Mouse (Mus musculus): ENCODE data around the gene H2afx. TPM values are rescaled to one million over a fixed set of nuclear protein-coding genes. Genes with fewer than 3 reads are reported as not detected.
"Not testable (repeated sequence)": the region's sequence is repeated elsewhere in the genome, so short reads cannot be mapped to it uniquely, and the experiment has no call there.

H2afx gene
- total and polyA plus RNA-seq, 2 experiments: 5.6 to 23.6 TPM

DNA sequence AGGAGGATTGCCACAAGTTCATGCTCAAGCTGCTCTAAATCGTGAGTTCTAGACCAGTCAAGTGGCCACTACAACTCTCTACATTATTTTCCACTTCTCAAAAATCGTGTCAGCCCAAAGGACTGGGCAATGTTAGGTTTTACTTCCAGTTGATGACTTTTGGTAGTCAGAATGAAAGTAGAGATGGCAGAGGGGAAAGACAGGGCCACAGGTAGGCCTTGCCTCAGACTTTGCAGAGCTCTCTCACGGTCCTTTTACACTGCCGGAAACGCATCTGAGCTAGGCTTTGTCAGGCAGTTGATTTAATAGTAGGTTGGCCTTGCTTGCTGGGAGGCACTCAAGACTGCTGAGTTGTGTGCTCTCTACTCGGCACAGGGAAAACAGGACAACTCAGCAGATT, 10.3 kb upstream of the H2afx start:
- Histone ChIP-seq H3K27ac (replicated peaks; ENCODE audit: insufficient read depth, low read depth, low read length) (no peak overlapping the region), H3K79me2 (ENCODE audit: control insufficient read depth, insufficient read depth, low read length) (peaks cover 16% of the 10 kb centered on the region), H3K4me3 (ENCODE audit: insufficient read depth, low read depth, low read length) (no peak overlapping the region), H3K27me3 (ENCODE audit: control insufficient read depth, insufficient read depth, low read length) (no peaks in the 10 kb centered on the region), H3K9ac (ENCODE audit: low read depth, low read length) (no peak overlapping the region), H3K36me3 (ENCODE audit: control insufficient read depth, insufficient read depth, low read length) (peaks cover 5% of the 10 kb centered on the region; the same call in 1 of the 2 replicates), H3K4me1 (ENCODE audit: control insufficient read depth, insufficient read depth, low read length) (peaks cover 8% of the 10 kb centered on the region; the same call in 1 of the 2 replicates)
- TF ChIP-seq CTCF (IDR thresholded peaks at IDR 0.05; ENCODE audit: low read depth, low read length) (no peak), POLR2A (IDR thresholded peaks at IDR 0.05; ENCODE audit: extremely low read depth, insufficient read depth, low read length) (no peak)
- WGBS: 90% methylated on average over 6 of the region's 6 CpGs
- no peak for DNase-seq (ENCODE audit: extremely low read depth, low read depth, low spot score)

DNA sequence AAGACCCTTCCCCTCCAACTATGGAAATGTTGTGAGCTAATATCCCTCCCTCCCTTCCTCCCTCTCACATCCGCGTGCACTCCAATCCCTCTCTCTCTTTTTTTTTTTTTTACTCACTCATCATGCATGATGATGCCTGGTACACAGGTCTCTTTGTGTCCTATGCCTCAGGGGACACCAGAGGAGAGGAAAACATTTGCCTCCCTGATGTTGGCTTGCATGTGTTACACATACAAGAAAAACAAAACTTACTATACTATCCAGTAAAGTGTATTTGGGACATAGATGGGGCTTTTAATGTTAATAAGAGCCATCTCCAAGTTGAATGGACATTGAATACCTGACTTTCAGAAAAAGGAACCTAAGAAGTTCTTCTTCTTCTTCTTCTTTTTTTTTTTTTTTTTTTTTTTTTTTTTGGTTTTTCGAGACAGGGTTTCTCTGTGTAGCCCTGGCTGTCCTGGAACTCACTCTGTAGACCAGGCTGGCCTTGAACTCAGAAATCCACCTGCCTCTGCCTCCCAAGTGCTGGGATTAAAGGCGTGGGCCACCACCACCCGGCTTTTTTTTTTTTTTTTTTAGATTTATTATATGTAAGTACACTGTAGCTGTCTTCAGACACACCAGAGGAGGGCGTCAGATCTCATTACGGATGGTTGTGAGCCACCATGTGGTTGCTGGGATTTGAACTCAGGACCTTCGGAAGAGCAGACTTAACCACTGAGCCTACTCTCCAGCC, 9.3 kb upstream of the H2afx start:
- H3K4me3 ChIP-seq (ENCODE audit: insufficient read depth, low read depth, low read length); H3K27me3 ChIP-seq (ENCODE audit: control insufficient read depth, insufficient read depth, low read length); H3K36me3 ChIP-seq (ENCODE audit: control insufficient read depth, insufficient read depth, low read length); DNase-seq (ENCODE audit: extremely low read depth, low read depth, low spot score); H3K4me1 ChIP-seq (ENCODE audit: control insufficient read depth, insufficient read depth, low read length); H3K79me2 ChIP-seq (ENCODE audit: control insufficient read depth, insufficient read depth, low read length); H3K9ac ChIP-seq (ENCODE audit: low read depth, low read length): not testable (repeated sequence)
- H3K27ac ChIP-seq (replicated peaks; ENCODE audit: insufficient read depth, low read depth, low read length): peak overlapping the region; percentile 82; the same call in 1 of the 2 replicates
- 73% methylated on average over 7 of the region's 8 CpGs for WGBS

DNA sequence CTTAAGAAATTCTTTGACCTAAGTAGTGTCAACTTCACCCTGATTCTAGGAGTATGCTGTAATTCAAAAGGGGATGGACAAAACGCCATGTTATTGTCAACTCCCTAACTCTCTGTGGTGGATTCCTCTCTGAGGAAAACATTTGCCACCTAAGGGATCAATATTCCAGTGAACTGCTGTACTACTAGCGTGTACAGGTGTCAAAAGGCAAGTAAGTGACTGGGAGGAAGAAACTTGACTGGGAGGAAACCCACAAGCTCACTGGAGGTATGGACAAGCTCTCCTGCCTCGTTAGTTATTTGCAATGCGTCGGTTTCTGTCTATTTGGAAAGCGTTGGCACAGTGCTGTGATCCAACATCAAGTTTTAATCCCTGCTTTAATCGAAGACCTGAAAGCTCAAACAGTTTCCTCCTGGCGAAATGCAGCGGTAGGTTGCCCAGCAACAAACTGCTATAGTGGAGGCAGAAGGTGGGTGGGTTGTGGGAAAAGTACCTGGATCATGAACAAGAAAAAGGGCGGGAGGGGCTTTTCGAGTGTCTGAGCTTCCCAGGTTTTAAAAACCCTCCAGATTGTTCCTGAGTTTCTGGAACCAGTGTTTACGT, 8.6 kb upstream of the H2afx start, which contains the start of gene Dpagt1:
Gene Dpagt1, plus strand, starts transcription at position 252 of the 603 bp plus-strand sequence.
- DNase-seq (ENCODE audit: extremely low read depth, low read depth, low spot score): peak; percentile 66
- peaks cover 8% of the 10 kb centered on the region; the same call in 1 of the 2 replicates for H3K79me2 ChIP-seq (ENCODE audit: control insufficient read depth, insufficient read depth, low read length)
- TF ChIP-seq CTCF (IDR thresholded peaks at IDR 0.05; ENCODE audit: low read depth, low read length) (no peak), POLR2A (IDR thresholded peaks at IDR 0.05; ENCODE audit: extremely low read depth, insufficient read depth, low read length) (no peak)
- H3K4me3 ChIP-seq (ENCODE audit: insufficient read depth, low read depth, low read length): peak within 1 kb of the TSS; percentile 78
- peaks cover 4% of the 10 kb centered on the region; the same call in 1 of the 2 replicates for H3K4me1 ChIP-seq (ENCODE audit: control insufficient read depth, insufficient read depth, low read length)
- no peaks in the 10 kb centered on the region for H3K27me3 ChIP-seq (ENCODE audit: control insufficient read depth, insufficient read depth, low read length)
- H3K9ac ChIP-seq (ENCODE audit: low read depth, low read length): peak within 1 kb of the TSS; percentile 83
- WGBS: 1% methylated on average over 12 of the region's 12 CpGs
- peaks cover 7% of the 10 kb centered on the region; the same call in 1 of the 2 replicates for H3K36me3 ChIP-seq (ENCODE audit: control insufficient read depth, insufficient read depth, low read length)
- H3K27ac ChIP-seq (replicated peaks; ENCODE audit: insufficient read depth, low read depth, low read length): peak within 1 kb of the TSS; percentile 82

DNA sequence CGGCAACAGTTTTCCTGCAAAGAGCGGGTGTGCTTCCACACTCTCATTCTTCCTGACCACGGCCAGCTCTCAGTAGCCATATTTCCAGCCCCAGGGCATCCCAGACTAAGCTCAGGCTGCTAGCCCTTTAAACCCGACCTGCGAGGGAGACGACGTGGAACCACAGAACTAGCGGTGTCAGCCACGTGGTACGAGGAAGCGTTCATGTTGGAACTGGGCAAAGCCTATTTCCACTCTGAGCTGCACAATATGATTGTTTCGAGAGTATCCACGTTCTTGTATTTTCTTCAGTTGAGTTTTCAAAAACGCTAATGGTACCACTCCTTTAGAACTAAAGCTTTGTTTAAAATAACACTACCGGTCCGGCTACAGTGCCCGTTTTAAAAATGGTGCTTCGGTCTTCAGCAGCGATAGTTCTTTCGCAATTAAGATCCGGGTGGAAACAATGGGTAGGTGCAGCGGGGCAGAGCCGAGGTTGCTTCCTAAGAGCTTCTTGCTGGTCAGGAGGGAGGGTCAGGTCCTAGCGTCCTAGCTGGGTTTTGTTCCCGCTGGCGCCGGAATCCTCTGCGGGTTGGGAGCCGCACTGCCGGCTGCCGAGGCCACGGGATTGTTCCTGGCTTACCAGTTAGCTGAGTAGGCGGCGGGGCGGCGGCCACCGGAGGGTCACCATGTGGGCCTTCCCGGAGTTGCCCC, 8.0 kb upstream of the H2afx start:
- no peaks in the 10 kb centered on the region for H3K27me3 ChIP-seq (ENCODE audit: control insufficient read depth, insufficient read depth, low read length)
- peaks cover 8% of the 10 kb centered on the region; the same call in 1 of the 2 replicates for H3K79me2 ChIP-seq (ENCODE audit: control insufficient read depth, insufficient read depth, low read length)
- H3K4me1 ChIP-seq (ENCODE audit: control insufficient read depth, insufficient read depth, low read length): peaks cover 3% of the 10 kb centered on the region; the same call in 1 of the 2 replicates
- under 1% methylated on average over 38 of the region's 38 CpGs for WGBS
- TF ChIP-seq POLR2A (IDR thresholded peaks at IDR 0.05; ENCODE audit: extremely low read depth, insufficient read depth, low read length) (0 out of 2 replicates have a peak, but pooled peaks have one; percentile 50), CTCF (IDR thresholded peaks at IDR 0.05; ENCODE audit: low read depth, low read length) (no peak)
- peak; percentile 90 for DNase-seq (ENCODE audit: extremely low read depth, low read depth, low spot score)
- H3K9ac ChIP-seq (ENCODE audit: low read depth, low read length): peak overlapping the region; percentile 83
- H3K36me3 ChIP-seq (ENCODE audit: control insufficient read depth, insufficient read depth, low read length): peaks cover 10% of the 10 kb centered on the region; the same call in 1 of the 2 replicates
- peak overlapping the region; percentile 82 for H3K27ac ChIP-seq (replicated peaks; ENCODE audit: insufficient read depth, low read depth, low read length)
- H3K4me3 ChIP-seq (ENCODE audit: insufficient read depth, low read depth, low read length): peak overlapping the region; percentile 78

DNA sequence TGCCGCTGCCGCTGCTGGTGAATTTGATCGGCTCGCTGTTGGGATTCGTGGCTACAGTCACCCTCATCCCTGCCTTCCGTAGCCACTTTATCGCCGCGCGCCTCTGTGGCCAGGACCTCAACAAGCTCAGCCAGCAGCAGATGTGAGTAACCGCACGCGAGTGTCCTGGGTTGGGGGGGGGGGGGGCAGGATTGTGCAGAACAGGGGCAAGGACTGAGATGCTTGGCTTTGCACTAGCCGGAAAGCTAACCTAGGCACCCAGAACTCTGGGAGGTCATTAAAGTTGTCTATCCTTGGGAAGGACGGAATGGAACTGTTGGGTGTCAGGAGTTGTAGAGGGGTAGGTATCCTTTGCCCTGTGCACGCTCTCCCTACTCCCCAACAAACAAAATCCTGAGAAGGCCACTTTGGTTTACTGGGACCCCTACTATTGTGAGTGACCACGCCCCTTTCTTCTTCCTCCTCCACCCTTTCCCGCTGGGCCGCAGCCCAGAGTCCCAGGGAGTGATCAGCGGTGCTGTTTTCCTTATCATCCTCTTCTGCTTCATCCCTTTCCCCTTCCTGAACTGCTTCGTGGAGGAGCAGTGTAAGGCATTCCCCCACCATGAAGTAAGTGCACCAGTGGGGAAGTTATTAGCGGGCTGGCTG, 7.3 kb upstream of the H2afx start:
- peaks cover 8% of the 10 kb centered on the region; the same call in 1 of the 2 replicates for H3K79me2 ChIP-seq (ENCODE audit: control insufficient read depth, insufficient read depth, low read length)
- H3K36me3 ChIP-seq (ENCODE audit: control insufficient read depth, insufficient read depth, low read length): peaks cover 15% of the 10 kb centered on the region; the same call in 1 of the 2 replicates
- H3K4me3 ChIP-seq (ENCODE audit: insufficient read depth, low read depth, low read length): peak overlapping the region; percentile 78
- H3K9ac ChIP-seq (ENCODE audit: low read depth, low read length): peak overlapping the region; percentile 83
- peak overlapping the region; percentile 76 for H3K27ac ChIP-seq (replicated peaks; ENCODE audit: insufficient read depth, low read depth, low read length)
- H3K4me1 ChIP-seq (ENCODE audit: control insufficient read depth, insufficient read depth, low read length): peaks cover 3% of the 10 kb centered on the region; the same call in 1 of the 2 replicates
- DNase-seq (ENCODE audit: extremely low read depth, low read depth, low spot score): no peak
- no peaks in the 10 kb centered on the region for H3K27me3 ChIP-seq (ENCODE audit: control insufficient read depth, insufficient read depth, low read length)
- 3% methylated on average over 22 of the region's 22 CpGs for WGBS
- TF ChIP-seq CTCF (IDR thresholded peaks at IDR 0.05; ENCODE audit: low read depth, low read length) (no peak), POLR2A (IDR thresholded peaks at IDR 0.05; ENCODE audit: extremely low read depth, insufficient read depth, low read length) (no peak)
